Mouse (Mus musculus): ENCODE measurements around the gene Cyp26b1.

DNA sequence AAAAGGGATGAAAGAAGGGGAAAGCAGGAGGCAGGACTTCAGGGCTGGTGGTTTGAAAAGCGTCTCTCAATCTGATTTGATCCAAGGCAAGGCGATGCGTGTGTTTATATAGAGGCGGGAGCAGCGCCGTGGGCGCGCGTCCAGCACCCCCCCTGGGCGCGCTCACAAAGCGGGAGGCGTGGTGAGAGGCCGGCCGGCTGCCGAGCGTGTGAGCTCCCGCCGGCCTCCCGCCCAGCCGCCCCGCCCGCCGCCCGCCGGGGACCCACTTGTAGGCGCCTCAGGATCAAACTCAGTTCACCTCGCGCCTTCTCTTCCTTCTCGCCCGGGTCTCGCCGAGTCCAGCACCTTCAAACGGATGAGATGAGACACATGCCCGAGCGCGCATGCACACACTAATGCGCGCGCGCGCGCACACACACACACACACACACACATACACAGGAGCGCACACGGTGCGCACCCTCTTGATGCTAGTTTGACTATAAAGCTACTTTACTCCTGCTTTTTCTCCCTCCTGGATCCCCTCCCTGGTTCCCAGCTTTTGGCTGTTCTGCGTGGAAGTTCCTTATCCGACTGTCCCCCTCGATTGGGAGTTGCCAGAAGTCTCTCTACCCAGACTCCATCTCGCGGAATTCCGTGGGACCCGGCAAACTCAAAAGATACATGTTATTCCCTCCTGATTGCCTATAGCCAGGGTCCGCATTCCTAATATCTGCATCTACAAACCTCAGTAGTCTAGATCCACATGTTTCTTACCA lies 4.6 kb downstream of the Cyp26b1 start:
- TF ChIP-seq CTCF (IDR thresholded peaks at IDR 0.05) (no peak), EP300 (IDR thresholded peaks at IDR 0.05) (no peak)
